Mouse (Mus musculus) liver, adult 2 months (tissue): ENCODE measurements around the gene Mt3.

Source experiments
- CTCF ChIP-seq: fragments of 200-500 bp; IDR thresholded peaks from 2 replicates; pipeline ENCODE4 v1.5.1; 2011; ENCODE audit warnings: low read depth, low read length, control low read depth
- POLR2A ChIP-seq: fragments of 200-500 bp; IDR thresholded peaks from 2 replicates; pipeline ENCODE4 v1.6.1; 2011; ENCODE audit warnings: low read length, control low read depth; ENCODE audit not compliant: insufficient read depth; ENCODE audit errors: extremely low read depth

GRCm38 (mm10) chr8:94140266-94140795 lies 12.1 kb upstream of the Mt3 start:
- TF ChIP-seq CTCF (no peak), POLR2A (no peak)
